Mouse (Mus musculus): ENCODE data around the gene Chaf1a.

The Chaf1a gene

DNA sequence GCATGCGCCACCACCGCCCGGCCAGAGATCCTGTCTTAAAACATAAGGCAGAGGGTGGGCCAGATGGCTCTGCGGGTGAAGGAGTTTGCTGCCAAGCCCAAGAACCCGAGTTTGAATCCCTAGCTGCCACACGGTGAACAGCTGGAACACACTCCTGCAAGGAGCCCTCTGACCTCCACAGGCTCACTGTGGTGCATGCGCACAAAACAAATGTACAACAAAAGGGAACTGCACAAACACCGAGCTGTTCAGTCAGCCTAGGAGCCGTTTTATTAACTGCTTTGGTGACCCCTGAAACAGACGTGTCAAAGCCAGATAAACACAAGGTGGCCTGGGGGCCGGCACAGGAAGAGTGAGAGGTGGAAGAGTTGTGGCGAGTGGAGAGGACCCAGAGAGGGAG lies 79.2 kb downstream of the Chaf1a start:
- DNase-seq (ENCODE audit: low read depth, low spot score) = no peak

DNA sequence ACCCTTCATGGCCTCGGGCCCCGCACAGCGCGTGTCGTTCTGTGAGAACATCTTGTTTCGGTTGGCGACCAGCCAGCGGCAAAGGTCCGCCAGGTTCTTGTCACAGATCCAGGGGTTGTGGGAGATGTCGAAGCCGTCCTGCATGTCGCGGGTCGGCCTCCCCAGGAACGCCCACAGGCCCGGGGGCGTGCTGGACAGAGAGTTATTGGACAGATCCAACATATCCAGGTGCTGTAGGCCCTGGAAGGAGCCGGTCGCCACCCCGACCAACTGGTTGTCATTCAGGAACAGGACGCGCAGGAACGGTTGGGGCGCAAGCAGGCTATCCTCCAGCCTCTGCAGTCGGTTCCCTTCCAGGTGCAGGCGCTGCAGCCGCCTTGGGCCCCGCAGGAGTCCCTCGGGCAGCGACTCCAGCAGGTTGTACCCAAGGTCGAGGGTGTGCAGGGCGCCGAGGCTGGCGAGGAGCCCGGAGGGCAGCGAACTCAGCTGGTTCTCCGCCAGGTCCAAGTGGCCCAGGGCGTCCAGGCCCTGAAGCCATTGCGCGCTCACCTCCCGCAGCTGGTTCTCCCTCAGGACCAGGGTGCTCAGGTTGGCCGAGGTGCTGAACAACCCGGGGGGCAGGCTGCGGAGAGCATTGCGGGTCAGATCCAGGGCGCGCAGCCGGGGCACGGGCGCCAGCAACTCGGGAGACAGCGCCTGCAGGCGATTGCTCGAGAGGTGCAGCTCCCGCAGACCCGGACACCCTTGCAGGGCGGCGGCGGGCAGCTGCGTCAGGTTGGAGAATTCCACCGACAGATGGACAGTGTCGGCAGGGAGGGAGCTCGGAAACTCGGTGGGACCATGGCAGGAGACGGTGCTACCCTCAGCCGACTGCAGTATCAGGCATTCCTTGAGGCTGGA lies 80.0 kb downstream of the Chaf1a start:
- no peak for DNase-seq (ENCODE audit: low read depth, low spot score)

DNA sequence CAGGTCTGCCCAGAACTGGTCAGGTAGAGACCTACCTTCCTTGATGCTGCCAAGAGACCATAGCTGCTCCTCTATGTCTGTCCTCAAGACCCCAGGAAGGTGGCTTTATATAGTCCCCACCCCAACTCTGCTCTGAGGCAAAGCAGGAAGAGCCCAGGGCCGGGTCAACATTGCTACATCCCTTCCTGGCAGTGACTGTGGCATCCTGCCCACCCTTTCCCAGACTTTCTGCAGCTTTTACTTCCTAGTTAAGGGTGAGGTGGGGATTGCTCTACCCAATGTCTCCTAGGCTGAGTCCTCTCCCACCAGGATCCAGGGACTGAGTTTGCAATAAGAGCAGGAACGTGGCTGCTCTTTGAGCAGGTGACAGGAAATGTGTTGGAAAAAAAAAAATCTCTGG lies 81.6 kb downstream of the Chaf1a start, which contains the start of gene Lrg1:
Gene Lrg1, minus strand, starts transcription at position 176 of the 400 bp plus-strand sequence.
- DNase-seq (ENCODE audit: low read depth, low spot score) = no peak

Measured in CD4-positive, CD25-positive, alpha-beta regulatory T cell, adult 2 months (primary cell).